Mouse (Mus musculus) lung, postnatal 10 days (tissue): ENCODE results near the gene Ccno.

Experiments used
- DNase-seq: peaks from one replicate; pipeline ENCODE4 v3.0.0; 2021

Gene Ccno

DNA sequence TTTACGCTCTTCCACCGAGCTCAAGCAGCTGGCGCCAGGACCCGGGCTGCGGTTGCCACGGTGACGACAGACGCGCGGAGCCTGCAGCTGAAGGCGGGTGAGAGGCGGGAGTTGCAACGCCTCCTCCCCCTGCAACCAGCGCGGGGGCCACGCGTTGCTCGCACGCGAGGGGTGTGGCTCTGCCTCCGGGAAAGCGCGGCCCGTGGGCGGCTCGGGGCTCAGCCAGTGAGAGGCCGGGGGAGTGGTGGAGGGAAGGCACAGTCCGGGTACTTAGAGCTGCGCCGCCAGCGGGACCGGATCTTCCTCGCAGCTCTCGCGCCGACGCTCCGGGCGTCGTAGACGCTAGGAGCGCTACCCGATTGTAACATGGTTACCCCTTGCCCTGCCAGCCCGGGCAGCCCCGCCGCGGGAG is at the start of gene Ccno:
Gene Ccno, plus strand, starts transcription at position 271 of the 412 bp plus-strand sequence.
- peak; percentile 97 for DNase-seq

DNA sequence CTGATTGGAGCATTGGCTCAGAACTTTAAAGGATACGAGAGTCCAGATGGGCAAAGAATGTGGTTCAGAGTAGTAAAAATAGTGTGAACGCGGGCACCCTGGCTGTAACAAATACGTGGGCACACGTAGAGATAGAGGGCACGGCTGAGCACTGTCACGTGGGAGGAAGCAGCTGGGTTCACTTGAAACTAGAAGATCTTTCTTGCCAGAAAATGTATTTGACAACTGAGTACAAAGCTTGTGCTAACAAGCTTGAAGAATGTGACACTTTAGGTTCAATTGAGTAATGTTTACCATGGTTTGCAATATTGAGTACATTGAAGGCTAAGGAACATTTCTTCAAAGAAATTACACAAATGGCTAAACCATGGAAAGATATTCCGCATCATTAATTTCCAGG is 49.5 kb upstream of the Ccno start:
- DNase-seq, result no peak

DNA sequence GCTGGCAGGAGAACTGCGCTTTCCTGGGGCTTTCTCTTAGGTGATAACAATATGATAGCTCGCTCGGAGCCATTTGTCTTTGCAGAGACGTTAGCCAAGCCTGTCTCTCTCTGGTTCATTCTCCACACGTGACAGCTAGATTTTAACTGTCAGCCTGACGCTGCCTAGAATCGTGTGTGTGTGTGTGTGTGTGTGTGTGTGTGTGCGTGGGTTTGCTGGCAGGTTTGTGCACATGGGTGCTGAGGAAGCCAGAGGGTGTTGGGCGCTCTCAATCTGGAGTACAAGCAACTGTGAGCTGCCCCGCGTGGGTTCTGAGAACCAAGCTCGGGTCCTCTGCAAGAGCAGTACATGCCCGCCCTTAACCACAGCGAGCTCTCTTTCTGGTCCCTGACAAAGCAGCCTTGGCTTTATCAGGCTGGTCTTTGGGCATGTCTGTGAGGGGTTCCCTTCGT is 45.7 kb upstream of the Ccno start:
- DNase-seq, result no peak

DNA sequence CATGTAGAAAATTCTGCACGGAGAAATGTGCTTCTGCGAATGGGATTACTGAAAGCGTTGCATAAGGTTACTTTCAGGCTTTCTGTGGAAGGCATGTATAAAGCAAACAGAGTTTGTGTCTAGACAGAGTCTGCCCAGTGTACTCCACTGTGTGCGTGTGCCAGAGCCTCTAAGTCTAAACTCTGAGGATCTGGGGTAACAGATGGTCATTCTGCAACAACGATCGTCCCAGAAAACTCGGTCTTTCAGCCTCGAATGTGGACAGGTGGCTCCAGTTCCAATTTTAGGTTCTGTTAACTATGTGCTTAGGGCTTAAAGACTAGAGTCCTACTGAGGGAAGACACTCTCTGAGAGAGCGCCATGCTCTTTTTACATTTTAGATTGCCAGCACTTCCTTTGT is 42.3 kb upstream of the Ccno start:
- no peak for DNase-seq

DNA sequence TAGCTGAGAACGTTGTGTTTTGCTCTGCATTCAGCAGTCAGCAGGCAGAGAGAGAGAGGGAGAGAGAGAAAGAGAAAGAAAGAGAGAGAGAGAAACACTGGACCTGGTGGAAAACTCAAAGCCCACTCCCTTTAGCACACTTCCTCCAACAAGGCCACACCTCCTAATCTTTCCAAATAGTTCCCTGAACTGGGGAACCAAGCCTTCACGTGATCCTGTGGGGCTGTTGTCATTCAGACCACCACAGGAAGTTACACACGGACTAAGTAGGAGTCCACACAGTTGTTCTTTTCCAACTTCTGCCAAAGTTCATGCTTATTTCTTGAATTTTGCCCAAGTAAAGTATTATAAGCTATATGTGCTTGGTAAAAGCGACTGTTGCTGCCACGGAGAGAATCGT is 41.7 kb upstream of the Ccno start:
- no peak for DNase-seq

DNA sequence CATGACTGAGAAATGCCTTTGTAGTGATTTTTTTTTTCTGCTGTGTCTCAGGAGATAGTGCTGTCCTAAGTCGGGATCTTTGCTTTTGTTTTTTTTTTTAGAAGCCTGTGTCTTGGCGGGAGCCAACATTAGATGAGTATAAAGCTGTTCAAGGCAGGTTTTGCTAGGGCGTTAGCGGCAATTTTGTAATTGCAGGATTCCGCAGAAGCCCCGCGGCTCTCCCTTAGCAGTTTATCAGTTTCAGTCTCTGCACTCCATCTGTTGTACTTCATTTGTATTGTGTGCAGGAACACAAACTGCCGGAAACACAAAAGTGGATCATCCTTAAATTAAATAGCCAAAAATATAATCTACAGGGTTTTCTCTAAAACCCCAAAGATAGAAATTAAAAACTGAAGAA is 33.5 kb upstream of the Ccno start:
- no peak for DNase-seq

DNA sequence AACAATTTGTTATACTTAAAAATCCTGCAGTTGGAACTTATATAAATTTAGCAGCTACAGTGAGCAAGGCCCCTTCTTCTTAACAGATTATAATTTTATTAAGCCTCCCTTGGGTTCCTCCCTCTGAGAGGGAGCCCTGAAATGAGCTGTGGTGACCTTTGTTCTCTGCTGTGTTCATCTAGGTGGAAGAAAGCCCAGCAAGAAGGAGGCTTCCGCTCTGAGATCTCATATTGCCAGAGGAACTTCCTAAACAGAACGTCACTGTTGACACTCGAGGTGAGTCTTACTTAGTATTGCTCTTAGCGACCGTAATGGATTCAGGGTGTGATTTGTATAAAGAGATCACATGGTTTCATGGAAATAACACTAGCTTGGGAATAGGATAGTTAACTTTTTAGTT is 24.5 kb upstream of the Ccno start:
- DNase-seq, result no peak

DNA sequence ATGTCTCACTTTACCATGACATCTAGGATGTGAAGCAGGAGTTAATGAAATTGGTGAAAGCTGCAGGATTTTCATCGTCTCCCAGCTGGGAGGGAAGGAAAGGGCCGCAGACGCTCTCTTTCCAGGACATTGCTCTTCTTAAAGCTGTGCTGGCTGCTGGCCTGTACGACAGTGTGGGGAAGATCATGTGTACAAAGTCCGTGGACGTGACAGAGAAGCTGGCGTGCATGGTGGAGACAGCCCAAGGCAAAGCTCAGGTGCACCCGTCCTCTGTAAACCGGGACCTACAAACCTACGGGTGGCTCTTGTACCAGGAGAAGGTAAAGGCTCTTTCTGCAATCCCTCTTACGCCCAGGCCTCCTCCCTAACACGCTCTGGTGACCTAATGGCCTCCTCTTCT is 23.2 kb upstream of the Ccno start:
- no peak for DNase-seq

DNA sequence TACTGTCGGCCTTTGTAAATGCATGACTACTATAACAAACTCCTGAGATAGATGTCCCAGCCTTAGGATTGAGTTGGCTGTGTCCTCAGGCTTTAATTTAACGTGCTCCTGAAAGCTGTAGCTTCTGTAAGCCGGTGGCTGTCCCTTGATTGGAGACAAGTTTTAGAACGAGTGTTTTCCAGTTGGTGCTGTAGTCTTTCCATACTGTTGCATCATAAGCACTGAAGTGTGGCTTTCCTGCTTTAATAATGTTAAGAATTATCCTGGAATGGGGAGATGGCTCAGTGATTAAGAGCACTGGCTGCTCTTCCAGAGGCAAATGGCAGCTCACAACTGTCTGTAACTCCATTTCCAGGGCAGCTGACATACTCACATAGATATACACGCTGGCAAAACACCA is 20.3 kb upstream of the Ccno start:
- no peak for DNase-seq

DNA sequence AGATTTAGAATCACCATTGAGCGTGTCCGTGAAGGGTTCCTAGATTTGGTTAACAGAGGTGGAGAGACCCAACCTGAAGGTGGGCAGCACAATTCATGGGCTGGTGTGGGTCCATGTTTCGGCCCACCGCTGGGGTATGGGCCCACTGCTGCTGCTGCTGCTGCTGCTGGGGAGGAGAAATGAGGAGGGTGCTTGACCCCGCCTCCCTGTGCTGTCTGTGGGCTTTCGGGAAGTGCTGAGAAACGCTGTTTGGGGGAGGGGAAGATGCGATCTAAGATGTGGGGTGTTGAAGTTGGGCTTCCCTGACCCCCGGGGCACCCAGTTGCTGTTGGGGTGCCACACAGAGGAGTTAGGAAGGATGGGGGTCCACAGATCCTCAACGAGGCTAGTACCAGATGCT is 10.9 kb upstream of the Ccno start:
- DNase-seq, result no peak

DNA sequence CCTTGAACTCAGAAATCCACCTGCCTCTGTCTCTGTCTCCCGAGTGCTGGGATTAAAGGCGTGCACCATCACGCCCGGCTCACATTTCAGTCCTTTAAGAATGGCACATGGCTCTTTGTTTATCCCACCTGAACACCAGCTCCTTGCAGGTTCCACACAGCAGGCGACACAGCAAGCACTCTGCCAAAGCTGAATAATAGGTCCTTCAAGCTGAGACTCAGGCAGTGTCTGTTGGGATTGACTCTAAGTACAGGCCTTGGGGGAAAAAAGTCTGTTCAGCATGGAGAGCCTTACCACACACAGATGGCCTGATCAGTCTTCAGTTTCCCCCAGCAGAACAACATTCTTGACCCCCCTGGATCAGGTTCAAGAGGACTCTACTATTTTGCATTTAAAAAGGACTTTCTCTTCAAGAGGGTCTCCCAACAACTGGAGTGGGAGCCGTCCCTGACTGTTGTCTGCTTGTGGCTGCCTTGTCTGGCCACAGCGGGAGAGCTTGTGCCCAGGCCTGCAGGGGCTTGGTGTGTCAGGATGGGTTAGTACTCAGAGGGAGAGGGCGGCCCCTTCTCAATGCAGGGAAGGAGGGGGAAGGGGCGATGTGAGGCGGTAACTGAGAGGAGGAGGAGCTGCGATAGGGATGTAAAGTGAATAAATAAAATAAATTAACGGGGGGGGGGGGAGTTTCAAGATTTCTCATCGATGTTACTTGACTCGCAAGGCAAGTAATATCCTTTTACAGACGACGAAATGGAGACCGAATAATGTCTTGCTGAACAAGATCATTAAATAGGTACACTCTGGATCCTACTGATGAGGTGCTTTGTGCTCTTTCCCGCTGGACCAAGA is 1.8 kb upstream of the Ccno start:
- no peak for DNase-seq

DNA sequence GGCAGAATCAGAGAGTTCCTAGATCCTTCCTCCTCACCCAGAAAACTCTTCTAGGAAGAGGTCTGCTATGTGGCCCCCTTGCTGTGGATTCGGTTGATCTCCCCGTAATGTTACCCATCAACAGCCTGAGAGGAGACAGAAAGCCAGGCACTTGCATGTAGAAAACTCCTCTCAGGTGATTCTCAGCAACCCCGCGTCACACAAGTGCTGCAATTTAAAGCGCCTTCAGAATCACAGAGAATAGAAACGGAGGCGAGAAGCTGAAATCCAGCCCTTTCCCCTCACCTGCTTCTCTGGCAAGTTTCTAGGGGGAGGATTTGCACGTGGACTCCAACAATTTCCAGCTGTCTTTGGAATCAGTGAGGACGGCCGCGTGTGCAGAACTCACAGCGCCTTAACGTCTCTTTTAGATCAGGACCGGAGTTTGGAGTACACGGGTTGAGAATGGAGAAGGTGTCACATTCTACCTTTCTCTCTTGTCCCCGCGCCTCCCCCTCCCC is 1.1 kb upstream of the Ccno start:
- DNase-seq, result no peak

DNA sequence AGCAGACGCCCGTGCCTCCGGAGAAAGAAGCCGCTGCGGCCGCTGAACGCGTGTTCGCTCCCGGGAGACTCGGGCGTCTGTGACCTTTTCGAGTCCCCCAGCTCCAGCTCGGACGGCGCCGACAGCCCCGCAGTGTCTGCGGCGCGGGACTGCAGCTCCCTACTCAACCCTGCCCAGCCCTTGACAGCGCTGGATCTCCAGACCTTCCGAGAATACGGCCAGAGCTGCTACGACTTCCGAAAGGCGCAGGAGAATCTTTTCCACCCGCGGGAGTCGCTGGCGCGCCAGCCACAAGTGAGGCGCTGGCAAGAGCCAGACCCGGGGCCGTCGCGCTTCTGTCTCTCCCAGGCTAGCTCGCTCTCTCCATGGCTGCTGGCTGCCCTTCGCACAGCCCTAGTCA is 389 bp downstream of the Ccno start:
- no peak for DNase-seq

DNA sequence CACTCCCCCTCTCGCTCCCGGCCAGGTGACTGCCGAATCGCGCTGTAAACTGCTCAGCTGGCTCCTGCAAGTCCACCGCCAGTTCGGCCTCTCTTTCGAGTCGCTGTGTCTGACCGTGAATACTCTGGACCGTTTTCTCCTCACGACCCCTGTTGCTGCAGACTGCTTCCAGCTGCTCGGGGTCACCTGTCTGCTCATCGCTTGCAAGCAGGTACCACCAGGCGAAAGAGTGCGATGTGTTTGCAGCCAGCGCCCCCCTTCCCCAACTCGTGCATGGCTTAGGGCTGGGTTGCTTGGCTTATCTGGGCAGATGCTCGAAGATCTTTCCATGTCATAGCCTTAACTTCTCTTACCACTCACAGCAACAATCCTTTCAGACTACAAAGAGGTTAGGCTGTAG is 1.3 kb downstream of the Ccno start:
- no peak for DNase-seq

DNA sequence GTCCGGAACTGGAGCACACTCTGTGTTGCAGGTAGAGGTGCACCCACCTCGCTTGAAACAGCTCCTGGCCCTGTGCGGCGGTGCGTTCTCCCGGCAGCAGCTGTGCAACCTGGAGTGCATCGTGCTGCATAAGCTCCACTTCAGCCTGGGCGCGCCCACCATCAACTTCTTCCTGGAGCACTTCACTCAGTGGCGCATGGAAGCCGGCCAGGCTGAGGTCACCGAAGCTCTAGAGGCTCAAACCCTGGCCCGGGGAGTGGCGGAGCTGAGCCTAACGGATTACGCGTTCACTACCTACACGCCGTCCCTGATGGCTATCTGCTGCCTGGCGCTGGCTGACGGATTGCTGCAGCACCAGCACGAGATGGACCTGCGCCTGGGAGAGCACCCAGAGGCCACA is 1.9 kb downstream of the Ccno start:
- DNase-seq, result peak; percentile 58

DNA sequence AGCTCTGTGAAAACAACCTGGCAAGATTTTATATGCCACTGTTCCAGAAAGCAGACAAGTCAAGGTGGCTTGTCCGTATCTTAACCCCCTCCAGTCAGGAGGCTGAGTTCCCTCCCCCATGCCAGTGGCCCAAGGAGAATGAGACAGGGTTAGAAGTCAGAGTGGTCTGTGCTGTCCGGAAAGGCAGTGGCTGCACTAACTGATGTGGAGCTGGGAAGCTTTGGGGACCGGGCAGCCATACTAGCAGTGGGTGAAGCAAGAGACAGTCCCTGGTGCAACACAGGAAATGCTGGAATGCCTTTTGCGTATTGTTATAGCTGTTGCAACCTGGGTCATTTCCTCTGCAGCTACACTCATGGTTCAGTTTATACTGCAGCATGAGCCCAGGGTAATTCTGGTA is 2.7 kb downstream of the Ccno start:
- peak; percentile 20 for DNase-seq

DNA sequence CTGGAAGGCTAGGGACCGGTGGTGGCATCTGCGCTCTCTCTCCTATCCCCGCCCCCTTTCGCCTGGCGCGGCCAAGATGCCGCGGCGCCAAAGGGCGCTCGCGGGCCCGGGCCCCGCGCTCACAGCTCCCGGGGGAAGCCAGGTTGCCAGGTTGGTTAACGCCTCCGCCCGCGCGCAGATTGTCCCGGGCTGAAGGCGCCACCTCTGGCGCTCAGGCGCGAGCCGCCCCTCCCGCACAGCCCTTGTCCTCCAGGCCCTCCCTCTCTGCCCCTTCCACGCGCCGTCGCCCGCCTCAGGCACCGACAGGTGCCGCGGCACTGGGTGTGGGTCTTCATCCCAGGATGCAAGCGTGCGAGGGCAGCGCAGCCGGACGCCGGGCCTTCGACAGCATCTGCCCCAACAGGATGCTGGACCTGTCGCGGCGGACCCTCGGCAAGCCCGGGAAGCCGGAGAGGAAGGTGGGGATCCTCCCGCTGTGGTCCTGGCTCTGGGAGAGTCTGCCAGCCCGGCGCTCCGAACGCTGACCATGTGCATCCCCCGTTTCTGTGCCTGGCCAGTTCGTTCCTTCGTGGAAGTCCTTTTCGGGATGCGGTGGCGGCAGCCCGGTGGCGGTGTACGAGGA is 6.0 kb downstream of the Ccno start, which contains the start of gene Mcidas:
Gene Mcidas, plus strand, starts transcription at position 315 of the 622 bp plus-strand sequence.
- peak; percentile 19 for DNase-seq

DNA sequence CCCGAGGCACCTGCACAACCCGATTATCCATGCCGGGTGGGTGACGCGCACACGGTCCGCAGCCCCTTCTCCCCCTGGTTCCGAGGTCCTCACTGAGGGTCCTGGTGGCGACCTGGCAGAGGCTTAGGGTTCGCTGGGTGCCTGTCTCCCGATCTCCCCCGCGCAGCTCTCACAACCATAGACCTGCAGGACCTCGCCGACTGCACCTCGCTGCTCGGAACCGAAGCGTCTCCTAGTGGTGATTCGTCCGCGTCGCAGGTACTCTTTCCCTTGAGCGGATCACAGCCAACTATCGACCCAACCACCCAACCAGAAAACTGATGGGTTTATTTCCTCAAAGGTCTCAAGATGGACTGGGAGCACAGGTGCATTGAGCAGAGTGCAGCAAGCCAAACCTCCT is 6.6 kb downstream of the Ccno start:
- DNase-seq, result peak; percentile 70

DNA sequence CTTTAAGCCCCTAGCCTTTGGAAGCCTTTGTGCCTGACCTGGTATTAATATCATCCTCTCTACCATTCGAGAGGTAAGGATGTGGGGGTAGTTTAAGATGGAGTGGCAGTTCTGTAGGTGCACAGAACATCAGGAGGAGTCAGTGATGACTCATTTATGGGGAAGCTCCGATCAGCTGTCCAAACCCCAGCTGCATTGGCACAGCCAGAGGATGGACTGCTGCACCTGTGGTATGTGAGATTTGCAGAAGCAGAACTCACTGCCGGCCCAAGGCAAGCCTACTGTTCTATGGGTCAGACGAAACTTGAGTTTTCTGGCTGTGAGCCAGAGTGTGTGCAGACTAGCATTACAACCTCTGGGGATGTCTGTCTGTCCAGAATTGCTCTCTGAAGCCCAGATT is 8.8 kb downstream of the Ccno start:
- DNase-seq, result no peak

DNA sequence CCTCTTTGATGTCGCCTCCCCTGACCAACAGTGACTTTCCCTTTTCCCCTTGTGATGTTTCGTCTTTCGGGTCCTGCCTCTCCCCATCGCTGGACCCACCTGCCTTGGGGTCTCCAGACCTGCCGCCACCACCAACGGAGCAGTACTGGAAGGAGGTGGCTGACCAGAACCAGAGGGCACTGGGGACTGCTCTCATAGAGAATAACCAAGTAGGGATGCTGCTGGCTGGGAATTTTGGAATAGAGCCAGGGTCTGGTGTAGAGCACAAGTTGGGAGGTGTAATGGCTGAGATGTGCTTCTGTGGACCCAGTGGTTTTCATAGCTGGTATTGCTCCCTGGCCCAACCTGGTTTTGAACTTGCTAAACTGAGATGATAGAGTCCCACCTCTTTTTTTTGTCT is 9.8 kb downstream of the Ccno start:
- DNase-seq, result no peak

DNA sequence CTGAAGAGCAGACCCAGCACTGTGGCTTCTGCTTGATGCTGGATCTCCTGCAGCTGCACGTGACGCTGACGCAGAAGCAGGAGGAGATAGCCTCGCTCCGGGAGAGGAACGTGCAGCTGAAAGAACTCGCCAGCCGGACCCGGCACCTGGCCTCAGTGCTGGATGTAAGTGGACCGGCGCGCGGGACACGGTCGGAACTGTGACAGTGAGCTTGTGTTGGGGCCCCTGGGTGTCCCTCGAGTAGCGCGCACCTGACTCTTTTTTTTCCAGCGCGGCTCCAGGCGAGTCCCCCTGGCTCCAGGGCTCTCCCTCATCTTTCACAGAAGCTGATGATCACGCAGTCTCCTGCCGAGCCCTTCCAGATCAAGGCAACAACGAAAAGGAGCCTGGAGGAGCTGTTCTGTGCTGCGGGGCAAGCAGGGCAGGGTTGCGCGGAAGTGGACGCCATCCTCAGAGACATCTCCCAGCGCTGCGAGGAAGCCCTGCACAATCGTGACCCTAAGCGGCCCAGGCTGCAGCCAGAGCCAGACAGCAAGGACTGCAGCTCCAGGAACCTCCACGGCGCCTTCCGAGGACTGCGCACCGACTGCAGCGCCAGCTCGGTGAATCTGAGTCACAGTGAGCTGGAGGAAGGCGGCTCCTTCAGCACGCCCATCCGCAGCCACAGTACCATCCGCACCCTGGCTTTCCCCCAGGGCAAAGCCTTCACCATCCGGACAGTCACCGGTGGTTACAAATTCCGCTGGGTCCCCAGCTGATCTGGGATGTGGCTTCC is 11.0 kb downstream of the Ccno start:
- DNase-seq, result no peak

DNA sequence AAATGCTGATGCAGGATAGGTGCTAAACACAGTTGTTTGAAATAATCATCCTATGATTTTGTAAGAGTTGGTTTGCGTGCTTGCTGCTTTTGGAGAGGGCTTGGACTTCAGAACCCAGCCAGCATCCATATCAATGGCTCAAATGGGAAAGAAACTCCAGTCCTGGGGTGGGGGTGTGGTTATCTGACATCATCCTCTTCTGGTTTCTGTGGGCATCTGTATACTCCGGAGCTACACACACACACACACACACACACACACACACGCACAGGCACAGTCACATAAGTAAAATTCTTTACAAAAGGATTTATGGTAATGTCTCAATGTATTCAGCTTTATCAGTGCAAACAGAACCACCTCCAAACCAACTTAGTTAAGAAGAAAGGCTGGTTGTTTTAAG is 12.5 kb downstream of the Ccno start:
- no peak for DNase-seq

DNA sequence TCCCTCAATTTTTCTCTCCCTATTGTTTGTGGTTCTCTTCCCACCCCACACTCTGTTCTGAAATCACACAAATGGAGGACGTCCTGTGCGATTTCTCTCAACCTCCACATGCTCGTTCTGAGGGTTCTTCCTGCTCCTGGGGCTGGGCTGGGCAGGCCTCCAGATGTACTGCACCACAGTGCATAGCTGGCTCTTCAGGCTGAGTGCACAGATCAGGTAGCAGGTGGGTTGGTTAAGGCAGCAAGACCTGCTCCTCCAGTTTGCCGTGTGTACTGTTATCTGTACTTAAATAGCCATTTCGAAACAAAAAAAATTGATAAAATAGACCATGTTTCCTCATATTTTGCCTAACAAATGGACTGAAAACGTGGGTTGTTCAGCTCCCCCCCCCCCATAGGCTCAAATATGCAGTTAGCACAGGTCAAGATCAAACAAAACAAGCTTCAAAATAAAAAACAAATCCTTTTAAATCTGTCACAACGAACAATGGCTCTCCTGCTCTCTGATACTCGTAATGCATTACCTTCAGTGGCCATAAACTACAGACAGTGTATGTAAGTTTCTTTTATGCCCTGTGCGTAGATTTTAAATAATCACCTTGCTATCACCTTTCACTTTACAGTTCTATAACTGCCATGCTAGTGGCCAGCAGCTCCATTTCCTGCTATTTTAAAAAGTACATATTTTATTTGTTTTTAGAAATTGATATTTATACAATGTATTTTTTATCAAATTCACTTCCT is 13.1 kb downstream of the Ccno start:
- DNase-seq, result peak; percentile 70
